Mouse (Mus musculus) testis, adult 2 months (tissue): ENCODE data around the gene Dleu7.

Source experiments
- CTCF ChIP-seq: fragments of 200-500 bp; IDR thresholded peaks from 2 replicates; pipeline ENCODE4 v1.5.1; 2012; ENCODE audit warnings: low read depth, mild to moderate bottlenecking, inconsistent platforms, low read length, moderate library complexity; ENCODE audit not compliant: control insufficient read depth, insufficient read depth, insufficient replicate concordance
- POLR2A ChIP-seq: fragments of 200-500 bp; IDR thresholded peaks from 2 replicates; pipeline ENCODE4 v1.6.1; 2012; ENCODE audit warnings: low read depth, mild to moderate bottlenecking, inconsistent platforms, low read length, moderate library complexity; ENCODE audit not compliant: control insufficient read depth

- TF ChIP-seq CTCF, result no peak
- no peak for TF ChIP-seq POLR2A
Observed at GRCm38 (mm10) chr14:62258978-62259536, 33.8 kb downstream of the Dleu7 start.
